Mouse (Mus musculus): ENCODE measurements around the gene Ebf3. TPM values are rescaled to one million over a fixed set of nuclear protein-coding genes. Genes with fewer than 3 reads are reported as not detected.

Ebf3 gene
- 1 to 10 TPM; 4.2 to 4.8 TPM for total RNA-seq (2021)
- long read RNA-seq, experiment 1, partial matches to known transcripts: 0 of 2 reads
- long read RNA-seq, experiment 1, other reads (novel, unspliced or antisense): 2 of 2 reads
- long read RNA-seq, experiment 2, partial matches to known transcripts: 0 of 2 reads
- long read RNA-seq, experiment 2, other reads (novel, unspliced or antisense): 2 of 2 reads

DNA sequence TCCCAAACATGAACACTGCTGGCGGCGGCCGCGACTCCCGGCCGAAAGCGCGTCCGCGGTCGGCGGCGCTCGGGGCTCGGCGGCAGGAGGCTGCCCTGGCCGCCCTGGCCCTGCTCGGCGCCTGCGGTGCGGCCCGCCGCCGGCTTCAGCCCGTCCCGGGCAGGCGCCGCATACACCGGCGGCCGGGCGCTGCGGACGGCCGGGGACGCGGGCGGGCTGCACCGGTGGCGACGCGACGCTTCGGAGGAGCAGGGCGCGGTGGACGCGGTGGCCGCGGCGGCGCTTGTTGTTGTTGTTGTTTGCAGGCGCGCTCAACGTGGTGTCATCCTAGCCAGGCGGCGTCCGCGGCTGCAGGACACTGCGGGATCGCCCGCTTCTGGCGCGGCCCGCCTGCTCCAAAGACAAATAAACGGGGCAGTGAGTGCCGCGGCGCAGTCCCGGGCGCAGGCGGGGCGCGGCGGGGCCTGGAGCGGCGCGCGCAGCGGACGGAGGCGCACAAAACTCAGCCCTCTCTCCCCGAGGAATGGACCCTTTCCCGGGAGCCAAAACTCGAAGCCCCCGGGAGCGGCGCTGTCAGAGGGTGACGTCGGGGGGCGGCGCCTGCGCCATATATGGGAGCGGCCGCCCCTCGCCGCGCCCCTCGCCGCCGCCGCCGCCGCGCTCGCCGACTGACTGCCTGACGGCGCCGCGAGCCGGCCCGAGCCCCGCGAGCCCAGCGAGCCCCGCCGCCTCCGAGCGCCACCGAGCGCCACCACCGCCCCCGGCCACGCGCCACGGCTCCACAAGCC lies at the start of gene Ebf3:
Gene Ebf3, minus strand, starts transcription at position 542 of the 788 bp plus-strand sequence.
- peak; percentile 87 to 91 for DNase-seq

DNA sequence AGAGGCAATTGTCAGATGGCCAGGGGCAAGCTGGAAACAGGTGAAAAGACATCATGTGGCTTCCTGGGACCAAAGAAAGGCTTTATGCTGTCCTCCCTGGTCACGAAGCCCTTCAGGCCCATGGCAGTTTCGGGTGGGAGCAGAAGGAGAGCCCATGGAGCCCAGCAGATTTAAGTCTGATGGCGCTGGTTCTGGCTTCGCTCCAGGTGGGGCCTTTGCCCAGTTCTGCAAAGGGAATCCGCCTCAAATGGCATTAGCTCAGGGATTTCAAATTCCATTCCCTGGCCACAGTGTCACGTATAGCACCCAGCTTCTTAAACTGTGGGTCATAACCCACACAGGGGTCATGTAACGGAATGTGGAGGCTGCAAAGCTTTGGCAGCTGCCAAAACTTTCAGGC lies 32.6 kb upstream of the Ebf3 start:
- DNase-seq: peak in 1 of 2 experiments; percentile 30

DNA sequence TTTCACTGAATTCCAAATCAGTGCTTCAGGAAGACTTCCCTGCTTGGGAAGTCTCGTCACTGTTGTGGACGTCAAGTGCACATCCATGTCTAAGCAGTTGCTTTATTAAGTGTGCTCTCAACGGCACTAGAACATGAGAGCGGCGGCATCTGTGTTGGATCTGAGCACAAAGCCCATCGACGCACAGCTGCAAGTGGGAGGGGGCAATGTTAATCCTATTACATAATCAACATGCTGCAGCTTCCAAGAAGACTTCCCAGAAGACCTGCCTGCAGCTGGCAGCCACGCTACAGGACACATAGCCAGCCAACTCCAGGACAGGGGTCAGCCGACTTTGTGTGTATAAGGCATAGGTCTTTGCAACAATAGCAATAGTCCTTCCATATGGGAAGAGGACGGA lies 31.8 kb upstream of the Ebf3 start:
- DNase-seq: peak in 1 of 2 experiments; percentile 25

DNA sequence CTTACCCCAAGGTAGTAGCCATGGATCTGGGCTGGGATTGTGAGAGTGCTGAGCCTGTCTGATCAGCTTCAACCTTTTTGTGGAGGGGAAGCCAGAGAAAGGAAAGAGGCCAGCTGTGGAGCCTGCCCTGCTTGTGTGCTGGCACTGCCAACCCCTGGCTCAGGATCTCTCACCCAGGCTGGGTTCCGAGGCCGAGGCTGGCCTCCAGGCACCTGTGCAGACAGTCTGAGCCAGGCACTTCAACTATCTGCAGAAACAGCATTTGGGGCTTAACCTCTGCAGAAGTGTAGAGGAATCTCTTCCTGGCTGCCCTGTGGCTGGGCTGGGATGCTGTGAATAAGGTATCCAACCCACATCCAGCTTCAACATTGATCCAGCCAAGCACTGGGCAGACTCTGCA lies 19.7 kb upstream of the Ebf3 start:
- DNase-seq: no peak

DNA sequence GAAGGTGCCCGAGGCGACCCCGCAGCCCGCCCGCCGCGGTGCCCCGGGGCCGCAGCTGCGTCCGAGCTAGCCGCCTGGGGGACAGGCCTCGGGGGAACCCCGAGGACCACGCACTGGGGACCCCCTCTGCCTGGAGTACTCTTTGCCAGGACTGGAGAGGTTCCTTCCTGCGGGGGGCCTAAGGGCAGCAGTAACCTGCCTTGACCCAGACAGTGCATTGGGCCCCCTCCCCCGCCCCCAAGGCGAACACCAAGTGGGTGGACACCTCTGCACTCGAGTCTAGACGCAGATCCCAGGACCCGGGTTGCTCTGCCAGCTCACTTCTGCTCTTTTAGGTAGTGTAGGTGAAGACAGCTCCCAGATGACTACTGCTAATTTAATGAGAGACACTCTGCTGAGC lies 8.7 kb upstream of the Ebf3 start:
- DNase-seq: no peak

DNA sequence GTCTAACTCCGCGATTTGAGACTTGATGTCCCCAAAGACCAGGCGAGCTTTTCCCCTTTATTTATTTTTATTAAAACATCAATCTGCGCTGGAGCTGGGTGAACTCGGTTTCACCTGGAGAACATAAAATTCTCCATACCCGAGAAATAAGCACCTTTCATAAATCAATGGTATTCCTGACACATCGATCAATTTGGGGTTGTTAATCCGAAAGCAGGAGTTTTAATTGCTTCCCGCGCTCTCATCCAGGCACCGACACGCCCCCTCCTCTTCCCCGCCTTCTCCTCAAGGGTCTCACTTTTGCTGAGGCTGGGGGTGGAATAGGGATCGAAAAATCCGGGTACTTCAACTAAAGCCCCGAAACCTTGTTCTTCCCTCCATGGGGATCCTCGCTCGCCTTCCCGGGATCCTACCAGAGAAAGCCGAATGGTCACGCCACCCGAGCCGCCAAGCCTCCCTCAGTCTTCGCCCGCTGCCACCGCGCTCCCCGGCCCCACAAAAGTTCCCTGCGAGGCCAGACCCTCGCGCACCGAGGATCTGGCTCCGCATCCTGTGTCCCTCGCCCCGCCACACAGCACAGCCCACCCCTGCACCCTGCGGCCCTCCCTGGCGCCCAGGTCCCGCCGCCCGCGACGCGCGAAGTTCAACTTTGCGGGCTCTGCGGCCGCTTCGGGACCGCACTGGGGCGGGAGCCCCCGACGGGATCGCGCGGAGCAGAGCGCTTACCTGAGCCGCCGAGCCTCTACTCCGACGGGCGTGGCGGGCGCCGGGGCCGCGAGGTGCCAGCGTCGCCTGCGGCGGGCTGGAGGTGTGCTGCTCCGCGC lies 7.9 kb upstream of the Ebf3 start:
- DNase-seq: no peak

DNA sequence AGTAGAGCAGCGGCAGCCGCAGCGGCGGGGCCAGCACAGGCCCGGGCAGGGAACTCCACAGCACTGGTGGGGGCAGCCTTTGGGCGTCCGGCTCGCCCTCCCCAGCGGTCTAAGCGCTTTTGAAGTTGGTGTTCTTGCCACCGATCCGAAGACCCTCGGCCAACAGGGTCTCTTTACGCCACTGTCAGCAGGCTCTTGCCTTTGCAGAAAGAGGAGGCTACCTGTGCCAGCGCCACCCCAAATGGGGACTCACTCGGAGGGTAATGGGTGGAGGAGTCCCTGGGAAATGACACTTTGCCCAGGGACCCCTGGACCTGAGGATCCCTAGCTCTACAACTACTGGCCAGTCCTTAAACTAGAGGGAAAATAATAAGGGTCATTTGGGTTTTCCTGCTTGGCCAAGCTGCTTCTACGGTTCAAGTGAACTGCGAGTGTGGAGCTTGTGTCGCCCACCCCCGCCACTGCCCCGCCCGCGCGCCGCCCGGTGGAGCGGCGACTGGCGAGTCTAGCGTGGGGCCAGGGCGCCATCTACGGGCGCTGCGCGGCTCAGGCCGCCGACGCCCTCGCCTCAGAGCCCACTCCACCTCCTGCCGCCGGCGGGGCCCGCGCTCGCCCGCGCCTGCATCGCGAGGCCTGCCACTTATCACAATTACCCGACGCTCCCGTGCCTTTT lies 7.0 kb upstream of the Ebf3 start:
- peak; percentile 58 to 79 for DNase-seq

DNA sequence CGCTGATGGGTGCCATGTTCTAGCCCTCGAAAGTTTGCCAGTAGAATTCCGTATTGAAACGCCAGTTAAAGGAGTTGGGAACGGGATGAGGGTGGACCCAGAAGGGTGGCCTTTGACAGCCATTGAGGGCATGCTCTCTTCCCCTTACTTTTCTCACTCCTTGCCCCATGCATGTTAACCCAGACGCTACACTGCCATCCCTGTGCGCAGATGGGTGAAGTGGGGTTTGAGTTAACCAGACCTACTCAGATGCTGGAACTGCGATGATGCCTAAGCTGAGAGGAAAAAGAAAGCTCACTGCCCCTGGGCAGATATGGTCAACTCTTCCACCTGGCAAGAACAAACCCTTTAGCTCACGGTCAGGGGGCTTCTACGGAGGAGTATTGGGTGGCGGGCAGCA lies 6.1 kb upstream of the Ebf3 start:
- DNase-seq: no peak

DNA sequence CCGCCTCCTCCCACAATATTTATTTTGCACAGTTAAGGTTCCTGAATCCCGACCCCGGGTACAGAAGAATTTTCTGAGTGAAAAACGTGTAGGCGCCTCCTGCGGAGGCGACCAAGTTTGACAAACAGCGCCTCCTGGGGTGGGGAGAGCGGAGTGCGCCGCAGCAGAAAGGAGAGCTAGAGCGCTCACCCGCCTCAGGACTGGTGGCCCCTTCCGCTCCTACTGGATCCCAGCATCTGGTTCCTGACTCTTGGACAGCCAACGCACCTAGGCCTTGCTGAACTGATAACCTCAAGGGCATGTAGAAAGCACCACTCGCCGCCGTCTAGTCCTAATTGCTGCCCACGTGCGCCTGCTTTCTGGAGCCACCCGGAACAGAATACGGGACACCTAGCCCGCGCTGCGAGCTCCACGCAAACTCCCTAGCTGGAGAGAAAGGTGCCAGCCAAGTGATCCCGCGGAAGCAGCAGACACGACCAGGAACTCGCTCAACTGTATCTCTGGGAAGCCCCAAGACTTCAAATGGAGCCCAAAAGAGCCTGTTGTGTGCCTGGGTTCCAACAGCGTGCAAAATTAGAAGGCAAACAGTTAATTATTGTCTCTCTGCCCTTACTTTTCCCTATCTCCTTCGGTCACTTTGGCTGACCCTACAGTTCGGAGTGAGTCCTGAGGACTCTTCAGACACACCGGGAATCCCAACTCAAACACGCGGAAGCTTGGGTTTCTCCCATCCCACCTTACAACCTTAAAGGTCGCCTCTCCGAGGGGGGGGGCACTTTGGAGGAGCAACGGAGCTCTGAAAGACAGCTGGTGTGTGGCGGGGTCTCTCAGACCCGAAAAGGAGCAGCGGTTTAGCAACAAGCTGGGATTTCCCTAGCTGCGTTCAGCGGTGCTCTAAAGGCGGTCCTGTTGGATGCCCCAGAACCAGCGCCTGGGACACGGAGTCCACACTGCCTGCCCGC lies 5.0 kb upstream of the Ebf3 start:
- DNase-seq: peak; percentile 54 to 71

DNA sequence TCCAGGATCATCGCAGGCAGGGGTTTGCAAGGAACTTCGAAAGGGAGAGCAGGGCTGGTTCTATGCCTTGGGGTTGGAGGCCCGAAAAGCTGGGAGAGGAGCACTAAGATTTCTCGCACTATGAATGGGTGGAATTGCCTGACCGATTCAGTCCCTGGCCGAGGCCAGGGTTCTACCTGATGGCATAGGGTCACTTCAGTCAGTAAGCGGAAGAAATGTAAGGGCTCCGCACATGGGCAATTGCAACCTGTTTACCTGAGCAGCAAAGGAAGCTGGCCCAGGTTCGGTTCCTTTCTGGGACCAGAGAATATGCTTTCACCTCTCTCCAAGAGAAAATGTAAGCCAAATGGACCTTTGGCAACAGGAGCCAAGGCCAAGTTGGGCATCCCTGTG lies 4.1 kb upstream of the Ebf3 start:
- DNase-seq: no peak

DNA sequence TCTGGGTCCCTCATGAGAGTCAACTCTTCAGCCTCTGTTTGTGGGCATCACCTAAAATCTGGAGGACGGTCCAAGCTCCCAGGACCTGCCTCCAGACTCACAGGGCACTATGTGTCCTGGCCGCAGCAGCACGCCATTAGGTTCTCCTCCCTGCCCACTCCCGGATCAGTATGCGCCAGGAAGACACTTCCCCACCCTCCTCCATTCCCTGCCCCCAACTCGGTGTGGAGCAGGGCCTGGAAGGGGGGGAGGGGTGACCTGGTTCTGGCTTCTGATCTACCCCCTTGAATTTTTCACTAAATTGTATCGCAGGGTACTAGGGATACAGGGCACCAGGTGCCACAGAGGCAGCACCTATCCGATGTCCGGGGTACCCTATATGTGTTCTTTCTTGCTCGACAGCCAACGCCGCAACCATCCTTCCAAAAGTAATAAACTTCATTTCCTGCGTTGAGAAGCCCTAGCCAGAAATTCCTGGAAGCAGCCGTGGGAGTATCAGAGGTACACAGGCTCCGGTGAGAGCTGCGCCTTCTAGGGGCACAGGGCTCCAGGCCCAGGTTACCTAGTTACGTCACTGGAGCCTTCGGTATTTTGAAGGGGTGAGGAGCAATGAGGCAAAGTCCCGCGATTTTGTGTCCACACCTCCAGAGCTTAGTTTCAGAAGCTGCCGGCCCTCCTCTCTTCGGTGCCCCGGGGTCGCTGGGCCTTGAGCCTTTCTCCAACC lies 3.6 kb upstream of the Ebf3 start:
- DNase-seq: no peak

DNA sequence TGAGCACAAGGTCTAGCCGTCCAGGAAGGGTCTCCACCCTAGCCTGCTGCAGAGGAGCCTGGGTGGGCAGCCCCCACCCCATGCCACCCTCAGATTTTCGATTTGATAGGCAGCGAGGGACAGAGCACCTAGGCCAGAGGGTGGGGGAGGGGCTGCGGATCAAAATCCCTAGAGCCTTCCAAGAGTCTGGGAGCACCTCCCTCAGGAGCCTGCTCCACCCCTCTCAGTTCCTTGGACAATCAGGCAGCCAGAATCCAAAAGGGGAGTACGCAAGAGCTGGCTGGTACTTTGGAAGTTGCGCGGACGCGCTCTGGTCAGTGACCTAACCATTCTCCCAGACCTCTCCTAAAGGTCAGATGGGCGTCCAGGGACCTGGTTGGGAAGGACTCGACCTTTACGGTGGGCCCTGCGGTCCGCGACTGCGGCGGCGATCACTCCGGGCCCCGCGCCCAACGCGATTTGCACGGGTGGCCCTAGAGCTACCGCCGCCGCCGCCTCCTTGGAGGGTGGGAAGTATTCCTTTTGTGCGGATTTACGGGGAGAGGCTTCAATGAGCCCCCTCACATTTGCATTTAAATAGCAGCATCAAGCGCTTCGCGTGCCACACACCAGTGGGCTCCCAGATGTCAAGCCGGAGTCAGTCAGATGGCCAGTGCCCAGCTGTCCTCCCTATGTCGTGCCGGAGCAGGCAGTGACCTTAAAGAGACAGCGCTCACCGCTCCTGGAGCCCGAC lies 2.8 kb upstream of the Ebf3 start:
- no peak for DNase-seq

DNA sequence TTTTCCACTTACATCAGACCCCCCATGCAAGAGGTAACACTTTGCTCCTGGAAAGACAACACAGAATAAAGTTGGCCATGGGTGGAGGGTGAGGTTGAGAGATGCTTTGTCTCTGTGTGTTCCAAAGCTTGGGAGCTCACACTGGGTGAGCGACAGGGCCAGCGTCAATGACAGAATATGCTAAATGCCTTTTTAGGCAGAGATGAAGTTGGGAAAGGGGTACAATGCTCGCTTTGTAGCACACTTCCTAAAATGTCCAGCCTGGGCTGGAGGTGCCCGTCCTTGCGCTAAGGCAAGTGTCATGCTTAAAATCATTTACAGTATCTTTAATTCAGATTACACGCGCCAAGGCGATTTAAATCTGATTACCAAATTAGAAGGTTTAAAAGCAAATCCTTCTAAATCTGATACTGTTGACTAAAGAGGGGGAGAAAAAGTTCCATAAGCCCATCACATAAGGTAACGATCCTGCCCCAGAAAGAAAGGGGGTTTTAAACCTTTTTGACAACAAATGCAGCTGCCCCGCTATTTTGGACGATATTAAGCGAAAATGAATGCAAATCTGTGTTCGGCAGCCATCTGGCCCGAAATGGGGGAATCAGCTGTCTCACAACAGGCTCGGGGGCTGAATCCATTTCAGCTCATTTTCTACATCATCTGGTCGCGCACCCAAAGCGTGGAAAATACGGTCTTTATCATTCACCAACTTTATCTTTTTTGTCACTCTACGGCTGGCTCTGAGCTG lies 2.1 kb upstream of the Ebf3 start:
- DNase-seq: no peak

DNA sequence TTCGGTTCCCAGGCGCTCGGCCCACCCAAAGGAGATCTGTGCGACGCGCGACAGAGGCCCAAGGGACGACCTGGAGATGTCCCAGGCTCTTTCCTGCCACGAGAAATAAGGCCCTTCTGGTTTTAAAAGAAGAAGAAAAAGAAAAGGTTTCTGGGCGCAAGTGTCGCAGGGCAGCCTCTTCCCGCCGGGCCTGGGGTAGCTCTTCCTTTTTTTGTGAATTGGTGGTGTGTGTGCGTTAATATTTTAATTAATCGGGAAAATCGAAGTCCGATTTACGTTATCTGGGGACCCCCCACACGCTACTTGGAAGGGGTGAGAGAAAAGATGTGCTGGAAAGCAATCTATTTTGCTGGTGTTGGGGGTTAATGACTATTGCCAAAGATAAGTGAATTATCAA lies 1.3 kb upstream of the Ebf3 start:
- no peak for DNase-seq

DNA sequence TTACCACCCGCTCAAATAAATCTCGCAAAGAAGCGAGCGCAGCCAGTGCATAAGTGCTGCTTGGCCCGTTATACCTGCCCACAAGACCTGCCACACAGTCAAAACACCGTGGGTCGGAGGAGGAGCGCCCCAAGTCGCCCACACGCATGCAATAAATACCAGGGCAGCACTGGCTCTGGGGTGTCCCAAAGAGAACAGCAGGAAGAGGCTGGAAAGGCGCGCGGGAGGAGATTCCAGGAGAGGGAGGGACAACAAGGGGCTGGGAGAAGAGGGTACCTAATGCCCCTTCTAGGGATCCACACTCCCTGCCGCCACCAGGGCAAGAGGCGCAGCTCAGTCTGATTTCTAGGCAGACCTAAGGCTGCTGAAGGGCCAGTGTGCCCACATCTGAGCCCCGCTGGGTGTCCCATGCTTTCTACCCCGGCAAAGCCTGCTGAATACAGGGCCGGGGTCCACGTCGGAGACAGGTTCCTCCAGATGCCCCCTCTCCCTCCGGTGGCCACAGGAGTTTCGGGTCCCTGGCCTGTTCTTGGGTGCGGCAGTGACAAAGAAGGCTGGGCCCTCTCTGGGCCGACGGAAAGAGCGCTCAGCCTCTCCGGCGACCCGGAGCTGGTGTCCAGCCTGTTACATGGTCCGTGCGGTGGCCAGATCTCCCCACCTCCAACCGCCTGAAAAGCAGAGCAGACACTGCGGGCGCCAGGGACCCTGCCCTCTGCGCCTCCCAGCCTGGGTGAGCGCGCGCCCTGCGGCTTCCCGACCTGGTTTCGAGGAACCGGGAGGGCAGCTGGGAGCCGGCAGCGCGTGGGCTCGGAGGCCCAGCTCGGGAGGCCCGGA lies 682 bp upstream of the Ebf3 start:
- DNase-seq: no peak

DNA sequence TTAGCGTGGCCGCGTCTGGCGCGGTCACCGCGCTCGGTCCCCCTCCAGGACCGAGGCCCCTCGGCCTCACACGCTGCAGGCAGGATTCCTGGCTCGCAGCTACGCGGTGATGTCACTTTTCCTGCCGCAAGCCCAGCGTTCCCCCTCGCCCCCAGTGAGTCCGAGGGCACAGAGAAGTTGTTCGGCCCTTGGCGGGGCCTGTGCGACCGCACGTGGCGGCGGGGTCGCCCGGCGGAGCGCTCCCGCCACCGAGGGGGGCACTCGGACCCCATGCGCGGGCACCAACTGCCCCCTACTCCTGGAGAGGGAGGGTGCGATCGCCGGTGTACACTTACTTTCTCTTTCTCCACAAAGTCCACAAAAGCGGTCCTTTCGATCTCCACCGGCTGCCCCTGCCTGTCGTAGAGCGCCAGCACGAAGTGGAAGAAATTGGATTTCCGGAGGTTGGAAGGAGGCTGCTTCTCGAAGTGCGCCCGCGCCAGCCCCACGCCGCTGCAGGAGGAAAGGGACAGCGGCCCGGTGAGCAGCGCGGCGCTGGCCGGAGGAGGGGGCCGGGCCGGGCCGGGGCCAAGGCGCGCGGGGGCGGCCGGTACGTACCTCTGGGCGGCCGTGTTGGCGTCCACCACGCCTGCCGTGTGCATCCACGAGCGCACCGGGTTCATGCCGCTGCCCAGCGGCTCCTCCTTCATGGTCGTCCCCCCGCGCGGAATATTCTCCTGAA lies 902 bp downstream of the Ebf3 start:
- DNase-seq: peak; percentile 42 to 46

DNA sequence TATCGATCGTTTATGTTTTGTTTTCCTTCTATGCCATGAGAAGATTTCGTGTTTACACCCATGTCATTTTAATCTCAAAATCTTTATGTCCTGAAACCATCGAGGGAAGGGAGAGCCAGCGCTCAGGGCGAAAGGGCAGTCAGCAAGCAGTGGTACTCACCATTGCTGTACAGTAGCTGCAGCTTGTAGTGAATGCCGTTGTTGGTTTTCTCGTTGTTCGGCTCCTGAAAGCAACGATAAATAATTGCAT lies 1.4 kb downstream of the Ebf3 start:
- no peak for DNase-seq
